Mouse (Mus musculus) urinary bladder, postnatal 36 days (tissue): ENCODE measurements around the gene Ndrg3.
A peak's percentile ranks its signal among the peaks of the same experiment; 100 is the strongest.
"Not testable (repeated sequence)": the region's sequence is repeated elsewhere in the genome, so short reads cannot be mapped to it uniquely, and the experiment has no call there.

Experiments
- DNase-seq, 2 experiments: peaks; one replicate each; pipeline ENCODE4 v3.0.0; 2022; ENCODE audit warnings: low spot score in 2 of 2, mixed read lengths in 1 of 2

Gene Ndrg3

DNA sequence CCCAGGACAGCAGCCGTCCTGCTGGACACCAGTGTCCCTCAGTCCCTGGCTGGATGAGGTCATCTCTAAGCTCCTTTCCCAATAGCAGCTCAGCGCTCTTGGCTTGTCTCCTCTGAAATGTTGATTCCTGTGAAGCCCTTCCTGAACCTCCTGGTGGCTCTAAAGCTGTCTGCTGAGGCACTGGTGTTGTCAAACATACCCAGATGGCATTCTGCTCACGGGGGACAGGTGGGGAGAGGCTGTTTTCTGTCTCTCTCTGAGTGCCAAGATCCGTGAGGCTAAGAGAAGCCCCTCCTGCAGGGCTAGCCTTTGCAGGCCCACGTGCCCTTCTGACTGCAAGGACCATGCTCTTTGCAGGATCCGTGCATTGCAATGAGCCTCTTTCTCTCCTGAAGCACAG is 51.9 kb downstream of the Ndrg3 start:
- DNase-seq = not testable (repeated sequence)

DNA sequence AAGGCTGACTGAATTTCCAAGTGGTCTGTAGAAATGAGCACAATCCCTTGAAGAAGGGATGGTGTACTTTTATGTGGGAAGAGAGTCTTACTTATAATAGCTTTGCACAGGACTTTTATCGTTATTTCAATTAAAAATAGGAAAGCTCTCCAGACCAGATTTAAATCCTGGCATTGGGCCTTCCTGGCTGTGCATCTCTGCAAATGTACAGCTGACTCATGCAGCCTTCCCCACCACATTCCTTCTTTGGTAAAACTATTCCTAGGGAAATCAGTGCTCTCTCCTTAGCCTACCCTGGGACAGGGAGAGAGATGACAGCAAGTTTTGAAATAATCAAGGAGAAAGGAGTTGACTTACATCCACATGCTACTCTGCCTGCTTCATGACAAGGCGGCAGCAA is 54.1 kb downstream of the Ndrg3 start:
- DNase-seq = no peak

DNA sequence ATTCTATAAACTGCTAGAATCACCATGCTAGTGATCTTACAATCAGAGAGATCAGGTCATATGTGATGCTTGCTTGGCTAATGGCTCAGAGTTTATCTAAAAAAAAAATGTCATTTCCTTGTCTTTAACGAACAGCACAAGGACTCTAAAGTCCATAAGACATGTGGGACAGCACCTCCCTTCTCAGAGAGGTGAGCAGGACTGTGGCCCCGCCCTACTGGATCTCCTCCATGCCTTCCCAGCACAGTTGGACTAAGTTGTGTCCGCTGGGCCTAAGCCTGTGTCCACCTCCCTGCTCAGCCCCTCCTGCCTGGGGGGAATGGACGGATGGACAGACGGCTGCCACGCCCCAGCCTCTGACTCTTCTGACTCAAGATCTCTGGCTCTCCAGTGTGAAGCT is 56.9 kb downstream of the Ndrg3 start:
- no peak for DNase-seq

DNA sequence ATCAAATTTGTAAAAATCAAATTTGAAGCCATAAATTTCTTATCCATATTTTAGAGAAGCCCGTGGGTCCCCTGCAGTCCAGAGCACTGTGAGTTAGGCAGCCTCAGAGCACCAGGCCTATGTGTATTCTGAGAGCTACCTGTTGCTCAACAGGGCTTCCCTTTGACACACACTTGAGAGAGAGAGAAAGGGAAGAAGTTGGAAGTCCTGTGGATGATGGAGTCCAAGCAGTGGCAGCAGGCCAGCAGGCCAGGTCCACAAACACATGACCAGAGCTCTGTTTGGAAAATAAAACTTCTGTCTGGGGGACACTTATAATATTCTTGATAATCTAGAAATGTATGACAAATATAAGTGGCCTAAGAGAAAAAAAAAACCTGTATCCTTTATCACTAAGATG is 58.4 kb downstream of the Ndrg3 start:
- DNase-seq = no peak

DNA sequence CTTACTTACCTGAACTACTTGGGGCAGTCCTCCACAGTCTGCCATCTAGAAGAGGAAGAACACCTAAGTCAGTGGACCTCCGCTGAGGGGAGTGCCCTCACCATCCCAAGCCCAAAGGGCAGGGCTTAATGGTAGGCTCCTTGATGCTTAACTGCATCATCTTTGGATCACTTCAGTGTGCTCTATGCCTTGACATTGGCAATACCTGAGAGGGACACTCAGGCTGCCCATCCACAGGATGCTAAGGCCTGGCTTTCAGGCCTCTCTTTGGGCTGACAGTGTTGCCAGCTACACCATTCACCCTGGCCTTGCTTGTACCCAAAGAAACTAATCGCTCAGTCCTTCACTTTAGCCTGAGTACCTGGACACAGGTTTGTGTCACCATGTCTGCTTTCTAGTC is 60.4 kb downstream of the Ndrg3 start:
- no peak for DNase-seq

DNA sequence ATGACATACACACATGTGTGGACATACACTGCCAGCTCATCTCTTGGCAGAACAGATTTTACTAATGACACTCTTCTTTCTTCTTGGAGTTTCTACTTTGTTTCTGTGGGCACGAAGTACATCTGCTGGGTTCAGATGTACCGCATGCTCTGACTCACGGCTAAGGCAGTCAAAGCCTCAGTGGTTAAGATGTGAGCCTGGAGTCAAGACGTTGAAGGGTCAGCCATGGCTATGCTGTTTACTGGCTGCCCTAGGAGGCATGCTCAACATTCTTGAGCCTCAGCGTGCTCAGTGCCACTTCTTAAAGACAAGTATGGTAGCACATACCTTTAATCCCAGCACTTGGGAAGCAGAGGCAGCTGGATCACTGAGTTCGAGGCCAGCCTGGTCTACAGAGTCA is 61.3 kb downstream of the Ndrg3 start:
- no peak for DNase-seq

DNA sequence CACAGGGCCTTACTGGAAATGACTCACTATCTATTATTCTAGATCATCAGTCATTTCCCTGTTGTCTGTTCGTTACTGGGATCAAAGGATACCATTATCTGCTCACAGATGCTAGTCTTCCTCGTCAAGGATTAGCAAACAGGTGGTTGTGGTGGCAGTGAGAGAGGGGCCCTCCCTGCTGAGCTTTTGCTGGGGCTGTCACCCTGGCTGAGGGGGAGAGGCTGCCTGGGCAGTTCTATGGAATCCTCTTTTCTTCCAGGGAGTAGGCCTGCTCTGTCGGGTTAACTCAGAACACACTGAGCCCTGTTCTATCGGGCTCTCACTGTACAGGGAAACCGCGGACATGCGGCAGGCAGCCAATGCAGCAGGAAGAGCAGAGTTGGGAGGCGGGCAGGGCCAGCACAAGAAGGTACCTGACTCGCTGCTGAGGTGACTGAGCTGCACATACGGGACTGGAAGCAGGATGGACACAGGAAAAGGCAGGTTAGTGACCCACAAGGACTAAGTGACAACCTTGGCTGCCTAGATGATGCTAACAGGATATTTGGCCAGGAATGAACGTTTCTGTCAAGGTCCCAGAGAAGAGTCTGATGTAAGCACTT is 62.2 kb downstream of the Ndrg3 start:
- no peak for DNase-seq

DNA sequence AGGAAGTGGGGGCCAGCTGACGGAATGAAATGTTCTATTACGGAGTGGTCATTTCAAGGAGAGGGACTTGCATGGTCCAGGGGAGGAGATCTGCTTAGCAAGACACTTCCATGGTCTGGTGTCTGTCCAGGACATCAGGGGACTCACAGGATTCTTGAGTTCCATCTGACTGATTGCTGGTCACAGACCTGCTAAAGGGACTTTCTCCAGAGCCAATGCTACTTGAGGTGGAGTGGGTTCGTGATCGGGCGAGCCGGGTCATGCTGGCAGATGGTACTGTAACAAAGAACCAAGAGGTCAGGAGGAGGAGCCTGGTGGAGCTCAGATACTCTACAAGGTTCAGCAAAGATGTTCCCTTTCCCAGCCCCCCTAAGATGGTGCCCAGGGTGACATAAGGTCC is 63.2 kb downstream of the Ndrg3 start:
- no peak for DNase-seq

DNA sequence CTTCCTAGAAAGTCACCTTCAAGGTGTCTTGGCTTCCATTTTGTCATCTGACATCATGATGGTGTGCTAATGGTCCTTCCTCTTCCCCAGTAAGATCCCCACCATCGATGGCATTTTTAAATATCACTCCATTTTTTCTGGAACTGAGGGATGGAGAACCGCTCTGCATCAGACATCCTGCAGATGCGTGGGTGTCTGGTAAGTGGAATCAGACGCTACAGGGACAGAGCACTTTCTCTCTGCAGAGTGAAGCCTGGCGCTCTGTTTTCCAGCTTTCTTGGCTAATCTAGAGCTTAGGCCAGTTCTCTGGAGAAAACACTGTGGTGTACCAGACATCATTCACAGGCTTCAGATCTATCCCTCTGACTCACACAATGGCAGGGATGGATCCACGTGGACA is 64.2 kb downstream of the Ndrg3 start:
- no peak for DNase-seq

DNA sequence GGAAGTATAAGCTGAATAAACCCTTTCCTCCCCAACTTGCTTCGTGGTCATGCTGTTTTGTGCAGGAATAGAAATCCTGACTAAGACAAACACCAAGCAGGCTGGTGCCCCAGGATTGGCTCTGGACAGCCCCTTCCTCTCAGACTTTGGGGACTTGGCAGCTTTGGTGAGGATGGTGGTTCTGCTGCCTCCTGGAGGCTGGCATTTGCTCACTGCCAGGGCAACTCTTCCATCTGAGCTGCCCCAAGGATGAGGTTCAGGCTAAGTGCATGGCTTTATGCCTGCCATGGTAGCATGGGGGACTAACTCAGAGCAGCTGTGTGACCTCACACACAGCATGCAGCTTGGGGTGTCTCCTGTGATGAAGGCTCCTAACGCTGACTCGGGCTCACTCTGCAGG is 66.2 kb downstream of the Ndrg3 start:
- not testable (repeated sequence) for DNase-seq

DNA sequence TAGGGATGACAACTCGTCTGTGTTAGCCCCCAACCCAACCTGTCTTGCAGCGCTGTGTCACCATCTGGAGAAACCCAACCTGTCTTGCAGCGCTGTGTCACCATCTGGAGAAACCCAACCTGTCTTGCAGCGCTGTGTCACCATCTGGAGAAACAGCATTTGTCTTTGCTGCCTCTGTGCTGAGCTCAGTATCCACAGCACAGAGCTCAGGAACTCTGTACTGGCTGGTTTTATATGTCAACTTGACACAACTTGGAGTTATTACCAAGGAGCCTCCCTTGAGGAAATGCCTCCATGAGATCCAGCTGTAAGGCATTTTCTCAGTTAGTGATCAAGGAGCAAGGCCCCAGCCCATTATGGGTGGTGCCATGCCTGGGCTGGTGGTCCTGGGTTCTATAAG is 66.8 kb downstream of the Ndrg3 start:
- not testable (repeated sequence) for DNase-seq

DNA sequence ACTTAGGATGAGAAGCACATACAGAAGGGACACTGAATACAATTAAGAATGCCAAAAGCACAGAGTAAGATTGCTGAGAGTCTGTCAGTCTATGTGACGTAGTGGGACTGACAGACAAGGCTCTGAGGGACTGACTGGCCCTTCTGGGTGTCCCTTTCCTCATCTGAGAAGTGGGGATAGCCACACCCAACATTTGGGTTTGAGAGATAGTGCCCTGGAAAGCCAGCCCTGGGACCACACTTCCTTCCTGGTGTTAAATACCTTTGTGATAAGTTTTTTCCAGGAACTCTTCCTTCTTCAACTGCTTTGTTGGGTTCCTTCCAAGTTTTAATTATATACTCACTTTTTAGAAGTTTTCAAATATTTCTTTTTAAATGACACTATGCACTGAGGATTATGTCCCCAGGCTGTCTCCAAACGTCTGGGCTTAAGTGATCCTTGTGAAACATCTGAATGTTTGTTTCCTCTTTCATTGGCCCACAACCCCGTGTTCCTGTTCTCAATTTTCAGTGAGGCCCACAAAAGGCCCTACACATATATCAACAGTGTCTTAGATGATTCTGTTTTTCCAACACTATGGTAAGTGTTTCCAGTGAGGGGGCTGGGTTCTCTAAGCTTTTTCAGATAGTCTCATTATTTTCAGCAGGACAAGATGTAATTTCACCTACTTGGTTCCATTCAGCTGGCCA is 67.5 kb downstream of the Ndrg3 start:
- DNase-seq = no peak

DNA sequence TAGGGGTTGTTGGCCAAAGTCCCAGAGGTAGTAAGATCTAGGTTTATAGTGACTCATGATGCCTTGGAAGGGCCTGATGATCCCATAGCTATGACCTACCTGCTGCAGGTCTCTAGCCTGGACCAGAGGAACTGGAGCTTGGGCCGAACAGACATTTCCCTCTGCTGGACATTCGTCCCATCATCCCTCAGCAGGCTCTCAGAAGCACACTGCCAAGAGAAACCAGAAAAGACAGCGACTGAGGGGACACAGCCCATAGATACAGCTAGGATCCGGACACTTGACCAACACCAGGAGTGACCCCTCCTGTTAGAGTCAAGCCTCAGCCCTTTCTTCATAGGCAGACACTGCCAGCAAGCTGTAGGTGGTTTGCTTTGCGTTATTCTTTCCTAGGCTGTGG is 68.8 kb downstream of the Ndrg3 start:
- DNase-seq = no peak

DNA sequence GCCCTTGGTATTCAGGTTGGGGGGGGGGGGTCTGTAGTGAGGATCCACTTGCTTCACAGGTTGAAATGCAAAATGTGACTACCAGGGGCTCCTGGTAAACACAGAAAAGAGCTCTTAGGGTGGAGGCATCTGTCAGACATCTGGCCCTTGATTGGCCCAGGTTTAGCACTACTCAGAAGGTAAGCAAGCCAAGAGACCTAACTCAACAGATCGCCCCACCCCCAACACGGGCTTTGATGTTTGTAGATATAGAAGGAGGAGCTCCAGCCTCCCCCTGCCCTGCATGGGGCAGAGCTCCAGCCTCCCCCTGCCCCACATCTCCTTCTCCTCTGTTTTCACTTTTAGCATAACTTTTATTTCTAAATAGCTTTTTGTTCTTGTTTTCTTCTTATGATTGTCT is 72.1 kb downstream of the Ndrg3 start:
- no peak for DNase-seq

DNA sequence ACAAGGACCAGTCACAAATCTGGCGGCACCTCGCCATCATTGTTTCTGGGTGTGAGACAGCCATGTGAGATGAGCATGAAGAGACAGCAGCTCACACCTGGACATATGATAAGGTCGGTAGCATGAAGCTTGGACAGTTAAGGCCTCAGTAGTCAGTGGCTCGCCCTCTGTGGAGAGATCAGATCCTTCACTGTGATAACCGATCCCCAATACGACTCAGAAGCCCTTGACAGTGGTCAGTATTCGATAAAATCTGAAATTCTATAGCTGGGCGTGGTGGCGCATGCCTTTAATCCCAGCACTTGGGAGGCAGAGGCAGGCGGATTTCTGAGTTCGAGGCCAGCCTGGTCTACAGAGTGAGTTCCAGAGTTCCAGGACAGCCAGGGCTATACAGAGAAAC is 72.7 kb downstream of the Ndrg3 start:
- DNase-seq = not testable (repeated sequence)

DNA sequence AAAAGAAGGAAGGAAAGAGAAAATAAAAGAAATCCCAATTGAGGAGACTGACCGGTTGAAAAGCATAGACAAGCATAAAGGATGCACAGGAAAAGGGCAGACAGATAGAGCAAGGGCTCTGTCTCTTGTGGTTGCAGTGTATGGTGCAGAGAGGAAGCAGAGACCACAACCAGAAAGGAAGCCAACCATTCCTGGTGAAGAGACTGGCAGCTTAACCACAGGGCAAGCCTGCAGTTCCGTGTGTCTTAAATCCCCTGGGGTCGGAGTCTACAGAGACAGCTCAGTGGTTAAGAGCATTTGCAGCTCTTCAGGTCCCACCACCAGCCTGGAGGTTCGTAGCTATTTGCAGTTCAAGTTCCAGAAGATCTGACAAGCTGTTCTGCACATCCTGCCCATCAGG is 73.3 kb downstream of the Ndrg3 start:
- DNase-seq = no peak

DNA sequence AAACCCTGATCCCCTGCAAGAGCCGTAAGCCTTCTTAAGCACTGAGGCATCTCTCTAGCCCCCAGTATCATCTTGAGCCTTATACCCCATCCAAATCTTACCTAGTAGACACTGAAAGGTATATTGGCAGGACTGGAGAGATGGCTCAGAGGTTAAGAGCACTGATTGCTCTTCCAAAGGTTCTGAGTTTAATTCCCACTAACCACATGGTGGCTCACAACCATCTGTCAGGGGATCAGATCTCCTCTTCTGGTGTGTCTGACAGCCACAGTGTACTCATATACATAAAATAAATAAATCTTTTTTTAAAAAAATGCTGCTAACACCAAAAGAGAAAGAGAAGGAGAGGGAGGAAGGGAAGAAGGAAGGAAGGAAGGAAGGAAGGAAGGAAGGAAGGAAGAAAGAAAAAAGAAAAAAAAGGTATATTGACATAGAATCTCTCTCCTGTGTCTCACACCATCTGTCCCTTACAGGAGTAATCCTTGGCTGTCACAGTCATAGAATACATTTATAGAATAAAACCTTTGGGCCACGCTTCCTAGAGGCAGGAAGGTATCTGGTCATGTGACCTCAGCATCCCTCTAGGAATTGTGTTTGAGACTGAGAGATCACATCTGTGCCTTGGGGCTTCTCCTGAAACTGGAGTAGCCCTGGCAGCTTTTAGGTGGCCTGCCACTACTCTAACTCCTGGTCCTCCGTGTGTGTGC is 75.3 kb downstream of the Ndrg3 start:
- DNase-seq = no peak

DNA sequence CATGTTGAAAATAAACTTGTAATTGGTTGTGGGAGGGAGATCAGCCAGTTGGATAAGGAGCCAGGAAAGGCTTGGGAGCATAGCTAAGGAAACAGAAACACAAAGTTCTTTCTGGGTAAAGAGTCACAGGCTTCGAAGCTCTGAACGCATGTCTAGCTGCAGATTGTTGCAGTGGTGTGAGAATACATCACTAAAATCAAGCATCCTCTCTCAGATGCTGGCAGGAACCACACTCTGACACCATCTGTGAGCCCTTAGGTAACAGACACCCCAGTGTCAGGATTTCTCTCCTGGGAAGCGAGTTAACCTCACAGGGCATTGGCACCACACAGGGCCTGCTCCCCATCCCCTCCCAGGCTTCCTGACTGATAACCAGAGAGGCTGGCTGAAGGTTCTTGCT is 76.3 kb downstream of the Ndrg3 start:
- DNase-seq = no peak

DNA sequence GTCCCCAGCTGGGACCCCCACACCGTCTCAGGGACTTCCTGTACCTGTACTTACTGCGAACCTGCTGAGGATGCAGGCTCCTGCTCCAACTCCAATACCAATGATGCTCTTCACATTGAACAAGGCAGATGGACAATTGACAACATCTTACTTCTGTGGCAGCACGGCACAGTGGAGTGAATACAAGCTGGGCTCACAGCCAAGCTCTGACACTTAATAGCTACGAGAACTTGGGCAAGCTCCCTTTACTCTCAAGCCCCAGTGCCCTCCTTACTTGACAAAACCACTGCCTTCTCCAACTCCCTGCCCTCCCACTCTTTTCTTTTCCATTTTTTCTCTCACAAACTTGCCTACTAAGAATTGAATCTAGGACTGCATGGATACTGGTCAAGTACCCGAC is 78.7 kb downstream of the Ndrg3 start:
- no peak for DNase-seq

DNA sequence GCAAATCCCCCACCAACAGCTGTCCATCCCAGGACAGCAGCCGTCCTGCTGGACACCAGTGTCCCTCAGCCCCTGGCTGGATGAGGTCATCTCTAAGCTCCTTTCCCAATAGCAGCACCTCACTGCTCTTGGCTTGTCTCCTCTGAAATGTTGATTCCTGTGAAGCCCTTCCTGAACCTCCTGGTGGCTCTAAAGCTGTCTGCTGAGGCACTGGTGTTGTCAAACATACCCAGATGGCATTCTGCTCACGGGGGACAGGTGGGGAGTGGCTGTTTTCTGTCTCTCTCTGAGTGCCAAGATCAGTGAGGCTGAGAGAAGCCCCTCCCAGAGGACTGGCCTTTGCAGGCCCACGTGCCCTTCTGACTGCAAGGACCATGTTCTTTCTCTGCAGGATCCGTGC is 85.9 kb downstream of the Ndrg3 start:
- DNase-seq = not testable (repeated sequence)

DNA sequence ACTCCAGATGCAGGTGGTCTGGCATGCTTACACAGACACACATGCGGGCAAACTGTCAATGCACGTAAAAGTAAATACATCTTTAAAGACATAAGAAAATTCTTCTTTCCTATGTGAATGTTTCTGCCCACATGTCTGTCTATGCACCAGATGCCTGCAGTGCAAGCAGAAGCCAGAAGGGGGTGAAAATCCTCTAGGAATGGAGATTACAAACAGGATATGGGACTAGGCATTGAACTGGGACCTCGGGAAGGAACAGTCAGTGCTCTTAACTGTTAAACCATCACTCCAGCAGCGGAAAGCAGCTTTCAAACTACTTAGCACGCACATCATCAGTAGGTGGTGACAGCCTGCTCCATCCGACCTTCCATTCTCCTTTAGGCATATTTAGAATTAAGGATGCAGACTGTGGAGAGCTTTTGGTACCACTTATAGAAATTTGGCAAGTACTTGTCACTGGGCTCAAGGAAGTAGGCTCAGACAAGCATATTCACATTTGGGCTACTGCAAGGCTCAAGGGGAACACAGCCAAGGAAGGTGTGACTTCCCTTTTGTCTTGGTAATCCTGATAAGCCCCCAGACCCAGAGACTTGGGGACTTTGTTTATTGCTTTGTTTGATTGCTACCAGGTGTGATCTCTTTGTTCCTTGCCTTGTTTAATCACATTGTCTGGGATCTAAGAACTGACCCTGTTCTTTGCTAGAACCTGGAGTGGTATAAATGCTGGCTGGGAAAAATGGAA is 86.7 kb downstream of the Ndrg3 start:
- peak; percentile 38 to 47 for DNase-seq

DNA sequence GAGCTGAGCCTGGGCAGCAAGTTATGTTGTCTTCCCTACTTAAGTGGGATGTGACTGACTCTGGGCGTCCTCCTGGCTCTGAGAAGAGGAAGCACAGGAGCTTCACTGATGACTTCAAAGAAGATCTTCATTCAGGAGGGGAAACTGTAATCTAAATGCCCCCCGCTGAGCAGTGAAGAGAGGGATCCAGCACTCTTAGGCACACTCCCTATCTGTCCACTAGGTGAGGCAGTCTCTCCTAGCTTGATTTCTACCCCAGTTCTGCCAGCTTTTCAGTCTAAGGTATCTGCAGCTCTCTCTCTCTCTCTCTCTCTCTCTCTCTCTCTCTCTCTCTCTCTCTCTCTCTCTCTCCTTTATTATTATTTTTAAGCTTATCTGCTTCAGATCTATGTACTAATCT is 88.5 kb downstream of the Ndrg3 start:
- DNase-seq = no peak

DNA sequence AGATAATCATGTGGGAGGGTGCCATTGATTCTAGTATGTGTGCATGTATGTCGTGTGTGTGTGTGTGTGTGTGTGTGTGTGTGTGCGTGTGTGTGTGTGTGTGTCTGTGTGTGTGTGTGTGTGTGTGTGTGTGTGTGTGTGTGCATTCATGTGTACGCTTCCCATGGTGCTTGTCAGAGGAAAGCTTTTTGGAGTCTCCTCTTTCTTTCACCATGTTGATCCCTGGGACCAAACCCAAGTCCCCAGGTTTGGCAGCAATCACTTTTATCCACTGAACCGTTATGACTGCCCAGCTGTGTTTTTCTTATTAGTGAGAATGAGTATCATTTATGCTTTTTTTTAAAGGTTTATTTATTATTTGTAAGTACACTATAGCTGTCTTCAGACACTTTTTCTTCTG is 89.4 kb downstream of the Ndrg3 start:
- DNase-seq = not testable (repeated sequence)
